Mouse (Mus musculus) neural tube, embryonic 10.5 days (tissue): ENCODE measurements around the gene Btbd9.
A peak's percentile ranks its signal among the peaks of the same experiment; 100 is the strongest.

Experiments
- DNase-seq: peaks from one replicate; pipeline ENCODE4 v3.0.0-alpha.2; 2017; ENCODE audit warnings: low spot score; ENCODE audit errors: extremely low spot score

The Btbd9 gene

GRCm38 (mm10) chr17:30602175-30602574, 25.9 kb upstream of the Btbd9 start:
- no peak for DNase-seq

- DNase-seq: no peak
Observed at GRCm38 (mm10) chr17:30598300-30598699, 22.0 kb upstream of the Btbd9 start.

GRCm38 (mm10) chr17:30597786-30598185, 21.5 kb upstream of the Btbd9 start:
- DNase-seq: no peak

GRCm38 (mm10) chr17:30594846-30595245, 18.6 kb upstream of the Btbd9 start:
- DNase-seq: no peak

GRCm38 (mm10) chr17:30594407-30594806, 18.1 kb upstream of the Btbd9 start:
- no peak for DNase-seq

GRCm38 (mm10) chr17:30590417-30591198, 14.3 kb upstream of the Btbd9 start:
- peak; percentile 31 for DNase-seq

- DNase-seq: no peak
Observed at GRCm38 (mm10) chr17:30583258-30584001, 7.1 kb upstream of the Btbd9 start.

GRCm38 (mm10) chr17:30582313-30582712, 6.0 kb upstream of the Btbd9 start:
- no peak for DNase-seq

- no peak for DNase-seq
Observed at GRCm38 (mm10) chr17:30581201-30581600, 4.9 kb upstream of the Btbd9 start.

GRCm38 (mm10) chr17:30580781-30581180, 4.5 kb upstream of the Btbd9 start:
- no peak for DNase-seq

GRCm38 (mm10) chr17:30576946-30577345, 658 bp upstream of the Btbd9 start:
- no peak for DNase-seq

GRCm38 (mm10) chr17:30575121-30575904, 975 bp downstream of the Btbd9 start:
- no peak for DNase-seq

GRCm38 (mm10) chr17:30574783-30575075, 1.6 kb downstream of the Btbd9 start:
- no peak for DNase-seq

GRCm38 (mm10) chr17:30573990-30574782, 2.1 kb downstream of the Btbd9 start:
- DNase-seq: no peak

GRCm38 (mm10) chr17:30570971-30571370, 5.3 kb downstream of the Btbd9 start:
- no peak for DNase-seq

GRCm38 (mm10) chr17:30570173-30570572, 6.1 kb downstream of the Btbd9 start:
- no peak for DNase-seq

- no peak for DNase-seq
Observed at GRCm38 (mm10) chr17:30568473-30568872, 7.8 kb downstream of the Btbd9 start.

- no peak for DNase-seq
Observed at GRCm38 (mm10) chr17:30564971-30565370, 11.3 kb downstream of the Btbd9 start.

- DNase-seq: no peak
Observed at GRCm38 (mm10) chr17:30564407-30564806, 11.9 kb downstream of the Btbd9 start.

GRCm38 (mm10) chr17:30563484-30564075, 12.7 kb downstream of the Btbd9 start:
- no peak for DNase-seq

GRCm38 (mm10) chr17:30562770-30563169, 13.5 kb downstream of the Btbd9 start:
- no peak for DNase-seq
